Comparison of ENCODE assay signal across 20 mouse cellular contexts in genomic region chr13:34464221-34464620, GRCm38 (mm10).
DNase-seq lines count a peak whose midpoint lies in the region; ATAC-seq and TF ChIP-seq lines count a peak whose summit lies in the region.
"Had no signal": no experiment of that assay in that cellular context is flagged by ENCODE, and none has a peak within 500 bp of the region (broad histone marks: within the 10 kb centered on the region; RNA-seq: fewer than 3 reads in every experiment).

No protein-coding gene starts in this region.

- H3K4me3 ChIP-seq in kidney, embryonic 14.5 days (ENCODE audit: low read length), result no peak overlapping the region
- H3K4me3 ChIP-seq in intestine, embryonic 16.5 days (ENCODE audit: low read length), result no peak overlapping the region
- H3K4me3 ChIP-seq in liver, embryonic 15.5 days (replicated peaks), result no peak overlapping the region
- no peak overlapping the region for H3K4me3 ChIP-seq in layer of hippocampus, adult 2 months
- H3K4me3 ChIP-seq: limb, embryonic 12.5 days; lung, embryonic 15.5 days had no signal

- DNase-seq in kidney, adult 18-20 months, result peak; percentile 45
- DNase-seq in kidney, postnatal 14 days, result peak; percentile 62
- DNase-seq in spleen, adult 12 weeks (ENCODE audit: low spot score), result no peak
- no peak for DNase-seq in layer of hippocampus, adult 2 months (ENCODE audit: low spot score in 2 of 2)
- DNase-seq in retina, embryonic 14.5 days (ENCODE audit: low spot score), result no peak
- DNase-seq: adrenal gland, postnatal 36 days; cerebellum, adult 11-12 months; cerebellum, postnatal 25 days; embryo, embryonic 11 days; gastrocnemius, postnatal 25 days; right cerebral cortex, adult 18-20 months; spleen, adult 18-20 months had no signal

- H3K4me2 ChIP-seq in kidney, embryonic 14.5 days (replicated peaks; ENCODE audit: low read depth, low read length), result no peak overlapping the region
- H3K4me2 ChIP-seq in intestine, embryonic 16.5 days (ENCODE audit: low read depth, low read length), result no peak overlapping the region
- no peak overlapping the region for H3K4me2 ChIP-seq in liver, embryonic 15.5 days
- H3K4me2 ChIP-seq: limb, embryonic 12.5 days; lung, embryonic 15.5 days; midbrain, embryonic 11.5 days had no signal

- no peak for TF ChIP-seq CTCF in layer of hippocampus, adult 2 months (conservative IDR thresholded peaks at IDR 0.05)

- WGBS in kidney, embryonic 14.5 days, result 88% methylated on average over 4 of the region's 4 CpGs
- WGBS in intestine, embryonic 16.5 days, result 75% methylated on average over 4 of the region's 4 CpGs
- 58% methylated on average over 4 of the region's 4 CpGs for WGBS in liver, embryonic 15.5 days (ENCODE audit: insufficient replicate concordance)

- H3K9ac ChIP-seq in kidney, embryonic 14.5 days (ENCODE audit: low read depth, low read length), result no peak overlapping the region
- no peak overlapping the region for H3K9ac ChIP-seq in intestine, embryonic 16.5 days (ENCODE audit: low read depth, low read length)
- H3K9ac ChIP-seq in liver, embryonic 15.5 days, result no peak overlapping the region
- H3K9ac ChIP-seq: limb, embryonic 12.5 days; lung, embryonic 15.5 days had no signal

- H3K36me3 ChIP-seq in kidney, embryonic 14.5 days (ENCODE audit: control insufficient read depth, insufficient read depth, low read length), result no peaks in the 10 kb centered on the region
- H3K36me3 ChIP-seq in intestine, embryonic 16.5 days (ENCODE audit: control insufficient read depth, insufficient read depth, low read length), result no peaks in the 10 kb centered on the region
- H3K36me3 ChIP-seq in liver, embryonic 15.5 days (replicated peaks), result no peaks in the 10 kb centered on the region
- H3K36me3 ChIP-seq: G1E; limb, embryonic 12.5 days; lung, embryonic 15.5 days had no signal

- no peak for ATAC-seq in kidney, embryonic 14.5 days (ENCODE audit: low FRiP score, low TSS enrichment)
- peak; percentile 74 for ATAC-seq in intestine, embryonic 16.5 days
- ATAC-seq in liver, embryonic 15.5 days (ENCODE audit: insufficient read depth), result peak; percentile 33; the same call in 1 of the 2 replicates
- ATAC-seq: forebrain, embryonic 16.5 days had no signal

- peaks cover 5% of the 10 kb centered on the region; the same call in 1 of the 2 replicates for H3K4me1 ChIP-seq in kidney, embryonic 14.5 days (ENCODE audit: control insufficient read depth, insufficient read depth, low read length)
- H3K4me1 ChIP-seq in intestine, embryonic 16.5 days (ENCODE audit: control insufficient read depth, insufficient read depth, low read length), result peaks cover 24% of the 10 kb centered on the region
- peaks cover 10% of the 10 kb centered on the region for H3K4me1 ChIP-seq in liver, embryonic 15.5 days (replicated peaks)

- H3K27ac ChIP-seq in kidney, embryonic 14.5 days (ENCODE audit: low read depth, low read length), result no peak overlapping the region
- peak overlapping the region; percentile 76 for H3K27ac ChIP-seq in intestine, embryonic 16.5 days (ENCODE audit: low read length)
- peak overlapping the region; percentile 80 for H3K27ac ChIP-seq in liver, embryonic 15.5 days (replicated peaks)
- H3K27ac ChIP-seq in layer of hippocampus, adult 2 months, result no peak overlapping the region
- H3K27ac ChIP-seq: limb, embryonic 12.5 days; lung, embryonic 15.5 days had no signal

- H3K27me3 ChIP-seq in kidney, embryonic 14.5 days (ENCODE audit: control insufficient read depth, insufficient read depth, low read length), result no peaks in the 10 kb centered on the region
- H3K27me3 ChIP-seq in intestine, embryonic 16.5 days (replicated peaks; ENCODE audit: control insufficient read depth, insufficient read depth, low read length), result no peaks in the 10 kb centered on the region
- no peaks in the 10 kb centered on the region for H3K27me3 ChIP-seq in liver, embryonic 15.5 days
- H3K27me3 ChIP-seq: limb, embryonic 12.5 days; lung, embryonic 15.5 days had no signal

- H3K9me3 ChIP-seq in kidney, embryonic 14.5 days (ENCODE audit: control insufficient read depth, low read length), result no peaks in the 10 kb centered on the region
- H3K9me3 ChIP-seq in intestine, embryonic 16.5 days (ENCODE audit: control insufficient read depth, low read length), result no peaks in the 10 kb centered on the region
- H3K9me3 ChIP-seq in liver, embryonic 15.5 days (replicated peaks), result no peaks in the 10 kb centered on the region
- H3K9me3 ChIP-seq: G1E; limb, embryonic 12.5 days; lung, embryonic 15.5 days had no signal

Comparison
In these comparisons a context has a peak if more than half of its experiments do, and no peak if none do; other contexts are left out.
1. DNase-seq: peak in kidney, adult 18-20 months (single experiment) and kidney, postnatal 14 days (single experiment); none in spleen, adult 12 weeks (single experiment), layer of hippocampus, adult 2 months (0 of 2) and retina, embryonic 14.5 days (single experiment).
2. H3K27ac ChIP-seq: peak in intestine, embryonic 16.5 days (single experiment) and liver, embryonic 15.5 days (single experiment); none in kidney, embryonic 14.5 days (single experiment) and layer of hippocampus, adult 2 months (single experiment).